Mouse (Mus musculus) stomach, postnatal 0 days (tissue): Measurements from ENCODE around the gene Prelp.

Experiments
- CTCF ChIP-seq: IDR thresholded peaks from 2 replicates; pipeline ENCODE4 v1.5.1; 2016; ENCODE audit warnings: antibody characterized with exemption, low read depth, mild to moderate bottlenecking, moderate library complexity
- EP300 ChIP-seq: optimal IDR thresholded peaks from 2 replicates; pipeline ENCODE3; 2016; ENCODE audit warnings: antibody characterized with exemption

DNA sequence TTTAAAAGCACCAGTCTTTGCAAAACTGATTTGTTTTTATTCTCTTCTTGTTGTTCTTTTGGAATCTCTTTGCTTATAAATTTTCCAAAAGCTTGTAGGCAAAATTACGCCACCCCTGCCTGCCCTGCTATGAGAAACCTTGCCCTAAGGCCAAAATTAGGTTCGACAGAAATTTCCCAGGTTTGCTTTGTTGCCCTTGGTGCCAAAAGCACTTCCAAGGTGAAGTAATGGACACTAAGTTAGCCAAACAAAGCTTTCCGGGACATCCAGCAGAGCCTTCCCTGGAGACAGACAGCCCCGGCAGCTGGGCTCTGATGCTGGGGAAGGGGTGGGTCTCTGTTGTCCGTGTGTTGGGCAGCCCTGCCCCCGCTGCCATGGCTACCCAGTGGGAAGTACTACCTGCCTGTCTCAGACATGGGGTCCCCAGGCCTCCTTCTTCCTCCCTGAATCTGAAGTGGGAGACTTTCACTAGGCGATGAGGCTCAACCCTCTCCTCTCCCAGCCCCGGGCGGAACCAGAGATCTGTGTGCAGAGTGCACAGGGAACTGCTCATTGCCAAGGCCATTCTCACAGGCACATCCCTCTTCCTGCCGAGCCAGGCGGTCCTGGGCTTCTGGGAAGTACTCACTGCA, 3.6 kb downstream of the Prelp start:
- no peak for TF ChIP-seq CTCF
- TF ChIP-seq EP300, result no peak
